Mouse (Mus musculus): ENCODE results near the gene Lmbr1l. TPM values are rescaled to one million over a fixed set of nuclear protein-coding genes. Genes with fewer than 3 reads are reported as not detected.
A peak's percentile ranks its signal among the peaks of the same experiment; 100 is the strongest.

Gene Lmbr1l
- polyA plus RNA-seq, 1 experiment from 2014 or later: 3.9 TPM

GRCm38 (mm10) chr15:98863451-98863958 lies 54.5 kb downstream of the Lmbr1l start:
- no peaks in the 10 kb centered on the region for H3K9me3 ChIP-seq (replicated peaks)
- H3K4me2 ChIP-seq: no peak overlapping the region
- DNase-seq (no peak), ATAC-seq (ENCODE audit: low read depth) (no peak)
- no peak overlapping the region for H3K9ac ChIP-seq
- no peak overlapping the region for H3K27ac ChIP-seq
- H3K27me3 ChIP-seq: no peaks in the 10 kb centered on the region
- H3K4me1 ChIP-seq (replicated peaks): peaks cover 30% of the 10 kb centered on the region
- 85% methylated on average over 12 of the region's 12 CpGs for WGBS (ENCODE audit: insufficient replicate concordance)
- peaks cover 87% of the 10 kb centered on the region for H3K36me3 ChIP-seq
- H3K4me3 ChIP-seq (replicated peaks): no peak overlapping the region

GRCm38 (mm10) chr15:98861701-98862410 lies 56.2 kb downstream of the Lmbr1l start:
- ATAC-seq (ENCODE audit: low read depth) (no peak), DNase-seq (no peak)
- peaks cover 14% of the 10 kb centered on the region for H3K4me1 ChIP-seq (replicated peaks)
- H3K9ac ChIP-seq: no peak overlapping the region
- H3K9me3 ChIP-seq (replicated peaks): no peaks in the 10 kb centered on the region
- no peak overlapping the region for H3K27ac ChIP-seq
- H3K4me3 ChIP-seq (replicated peaks): no peak overlapping the region
- peaks cover 100% of the 10 kb centered on the region for H3K36me3 ChIP-seq
- no peaks in the 10 kb centered on the region for H3K27me3 ChIP-seq
- H3K4me2 ChIP-seq: no peak overlapping the region
- WGBS (ENCODE audit: insufficient replicate concordance): 87% methylated on average over 21 of the region's 21 CpGs

GRCm38 (mm10) chr15:98860921-98861320 lies 57.1 kb downstream of the Lmbr1l start:
- WGBS (ENCODE audit: insufficient replicate concordance): 93% methylated on average over 18 of the region's 18 CpGs
- Histone ChIP-seq H3K27ac (no peak overlapping the region; the same call in 1 of the 2 replicates), H3K4me1 (replicated peaks) (peaks cover 8% of the 10 kb centered on the region; the same call in 1 of the 2 replicates), H3K36me3 (peaks cover 100% of the 10 kb centered on the region), H3K4me2 (no peak overlapping the region), H3K4me3 (replicated peaks) (no peak overlapping the region), H3K27me3 (no peaks in the 10 kb centered on the region), H3K9ac (no peak overlapping the region), H3K9me3 (replicated peaks) (no peaks in the 10 kb centered on the region)
- DNase-seq (no peak), ATAC-seq (ENCODE audit: low read depth) (no peak)

- H3K4me3 ChIP-seq (replicated peaks): no peak overlapping the region
- no peak for DNase-seq
- no peaks in the 10 kb centered on the region for H3K9me3 ChIP-seq (replicated peaks)
- H3K36me3 ChIP-seq: peaks cover 100% of the 10 kb centered on the region
- no peak overlapping the region for H3K9ac ChIP-seq
- H3K27ac ChIP-seq: no peak overlapping the region
- peak; percentile 39 for ATAC-seq (ENCODE audit: low read depth)
- H3K27me3 ChIP-seq: no peaks in the 10 kb centered on the region
- 82% methylated on average over 9 of the region's 9 CpGs for WGBS (ENCODE audit: insufficient replicate concordance)
- no peak overlapping the region for H3K4me2 ChIP-seq
- H3K4me1 ChIP-seq (replicated peaks): peaks cover 8% of the 10 kb centered on the region; the same call in 1 of the 2 replicates
Measured at GRCm38 (mm10) chr15:98859319-98860043, 58.5 kb downstream of the Lmbr1l start.

- Histone ChIP-seq H3K4me3 (replicated peaks) (no peak overlapping the region), H3K27ac (no peak overlapping the region), H3K4me2 (no peak overlapping the region), H3K9me3 (replicated peaks) (no peaks in the 10 kb centered on the region), H3K27me3 (no peaks in the 10 kb centered on the region), H3K4me1 (replicated peaks) (no peaks in the 10 kb centered on the region), H3K9ac (no peak overlapping the region), H3K36me3 (peaks cover 100% of the 10 kb centered on the region)
- DNase-seq (no peak), ATAC-seq (ENCODE audit: low read depth) (no peak)
- WGBS (ENCODE audit: insufficient replicate concordance): 85% methylated on average over 16 of the region's 16 CpGs
Measured at GRCm38 (mm10) chr15:98854214-98854613, 63.8 kb downstream of the Lmbr1l start.

Other genes with a start within 250 kb of the Lmbr1l start
- gene Rnd1, start 240.8 kb downstream of the Lmbr1l start, polyA plus RNA-seq (2015; fragmentation: Nextera tagmentation; extraction: Ambion mirVana): 0.35 and 0.37 TPM in 2 replicates
- 0.06 TPM in 1 of 2 replicates, not detected in the other for gene Ccdc65, start 210.0 kb downstream of the Lmbr1l start, polyA plus RNA-seq (2015; fragmentation: Nextera tagmentation; extraction: Ambion mirVana)
- gene Fkbp11, start 190.0 kb downstream of the Lmbr1l start, polyA plus RNA-seq (2015; fragmentation: Nextera tagmentation; extraction: Ambion mirVana): 91.3 and 91.7 TPM in 2 replicates
- gene Arf3, start 155.0 kb downstream of the Lmbr1l start, polyA plus RNA-seq (2015; fragmentation: Nextera tagmentation; extraction: Ambion mirVana): 11.9 and 13.8 TPM in 2 replicates
- not detected in 2 replicates for gene Wnt10b, start 140.1 kb downstream of the Lmbr1l start, polyA plus RNA-seq (2015; fragmentation: Nextera tagmentation; extraction: Ambion mirVana)
- not detected in 2 replicates for gene Wnt1, start 128.4 kb downstream of the Lmbr1l start, polyA plus RNA-seq (2015; fragmentation: Nextera tagmentation; extraction: Ambion mirVana)
- not detected in 2 replicates for gene Ddn, start 108.7 kb downstream of the Lmbr1l start, polyA plus RNA-seq (2015; fragmentation: Nextera tagmentation; extraction: Ambion mirVana)
- 116 and 117 TPM in 2 replicates for gene Prkag1, start 86.7 kb downstream of the Lmbr1l start, polyA plus RNA-seq (2015; fragmentation: Nextera tagmentation; extraction: Ambion mirVana)
- gene Kmt2d, start 47.0 kb downstream of the Lmbr1l start, polyA plus RNA-seq (2015; fragmentation: Nextera tagmentation; extraction: Ambion mirVana): 4.0 and 4.2 TPM in 2 replicates
- 4.0 and 4.2 TPM in 2 replicates for gene Rhebl1, start 23.7 kb downstream of the Lmbr1l start, polyA plus RNA-seq (2015; fragmentation: Nextera tagmentation; extraction: Ambion mirVana)
- gene Dhh, start 19.7 kb downstream of the Lmbr1l start, polyA plus RNA-seq (2015; fragmentation: Nextera tagmentation; extraction: Ambion mirVana): 0.12 and 0.16 TPM in 2 replicates
- gene Tuba1b, start 16.3 kb upstream of the Lmbr1l start, polyA plus RNA-seq (2015; fragmentation: Nextera tagmentation; extraction: Ambion mirVana): 1,202 and 1,287 TPM in 2 replicates
- not detected in 2 replicates for gene Gm49450, start 35.3 kb upstream of the Lmbr1l start, polyA plus RNA-seq (2015; fragmentation: Nextera tagmentation; extraction: Ambion mirVana)
- 109 TPM in 2 replicates for gene Tuba1a, start 35.5 kb upstream of the Lmbr1l start, polyA plus RNA-seq (2015; fragmentation: Nextera tagmentation; extraction: Ambion mirVana)
- 239 and 246 TPM in 2 replicates for gene Tuba1c, start 111.7 kb upstream of the Lmbr1l start, polyA plus RNA-seq (2015; fragmentation: Nextera tagmentation; extraction: Ambion mirVana)
- 0.54 and 0.62 TPM in 2 replicates for gene Prph, start 136.9 kb upstream of the Lmbr1l start, polyA plus RNA-seq (2015; fragmentation: Nextera tagmentation; extraction: Ambion mirVana)
- 14.5 and 18.9 TPM in 2 replicates for gene Troap, start 156.3 kb upstream of the Lmbr1l start, polyA plus RNA-seq (2015; fragmentation: Nextera tagmentation; extraction: Ambion mirVana)
- not detected in 2 replicates for gene C1ql4, start 169.6 kb upstream of the Lmbr1l start, polyA plus RNA-seq (2015; fragmentation: Nextera tagmentation; extraction: Ambion mirVana)
- 14.6 and 16.9 TPM in 2 replicates for gene Dnajc22, start 174.9 kb upstream of the Lmbr1l start, polyA plus RNA-seq (2015; fragmentation: Nextera tagmentation; extraction: Ambion mirVana)
- gene Spats2, start 207.7 kb upstream of the Lmbr1l start, polyA plus RNA-seq (2015; fragmentation: Nextera tagmentation; extraction: Ambion mirVana): 11.5 and 14.4 TPM in 2 replicates